Mouse (Mus musculus): Measurements from ENCODE around the gene Fam189b. TPM values are rescaled to one million over a fixed set of nuclear protein-coding genes. Genes with fewer than 3 reads are reported as not detected.
A peak's percentile ranks its signal among the peaks of the same experiment; 100 is the strongest.

Fam189b gene
- total and polyA plus RNA-seq, 2 experiments from 2014 or later = 8.9 to 31.8 TPM

- no peak for TF ChIP-seq CTCF (IDR thresholded peaks at IDR 0.05; ENCODE audit: low read depth)
Observed at GRCm38 (mm10) chr3:89177242-89178106, 5.5 kb upstream of the Fam189b start, which contains the start of gene Scamp3. Gene Scamp3, plus strand, starts transcription at chr3:89177473.

GRCm38 (mm10) chr3:89178107-89178385, 4.9 kb upstream of the Fam189b start:
- no peak for ATAC-seq
- 8% methylated on average over 6 of the region's 6 CpGs for WGBS

More at GRCm38 (mm10) chr3:89177242-89178106, 5.5 kb upstream of the Fam189b start, which contains the start of gene Scamp3:
- Histone ChIP-seq H3K4me2 (ENCODE audit: low read depth) (peak within 1 kb of the TSS; percentile 78), H3K4me3 (ENCODE audit: low read depth, low read length) (peak within 1 kb of the TSS; percentile 72), H3K4me1 (ENCODE audit: insufficient read depth) (peaks cover 8% of the 10 kb centered on the region), H3K27me3 (ENCODE audit: insufficient read depth, low read length) (no peaks in the 10 kb centered on the region), H3K9me3 (ENCODE audit: low read length) (no peaks in the 10 kb centered on the region), H3K27ac (ENCODE audit: low read depth, low read length) (peak within 1 kb of the TSS; percentile 64), H3K9ac (peak within 1 kb of the TSS; percentile 70), H3K36me3 (ENCODE audit: insufficient read depth) (peaks cover 70% of the 10 kb centered on the region)
- ATAC-seq = peak; percentile 99
- peak; percentile 97 for DNase-seq
- WGBS = under 1% methylated on average over 43 of the region's 43 CpGs

GRCm38 (mm10) chr3:89179056-89179455, 3.9 kb upstream of the Fam189b start:
- no peak overlapping the region for H3K27ac ChIP-seq (ENCODE audit: low read depth, low read length)
- H3K36me3 ChIP-seq (ENCODE audit: insufficient read depth) = peaks cover 58% of the 10 kb centered on the region
- H3K4me1 ChIP-seq (ENCODE audit: insufficient read depth) = peaks cover 14% of the 10 kb centered on the region
- H3K9ac ChIP-seq = no peak overlapping the region
- TF ChIP-seq CTCF (IDR thresholded peaks at IDR 0.05; ENCODE audit: low read depth) = no peak
- no peak overlapping the region for H3K4me3 ChIP-seq (ENCODE audit: low read depth, low read length)
- H3K27me3 ChIP-seq (ENCODE audit: insufficient read depth, low read length) = no peaks in the 10 kb centered on the region
- DNase-seq = no peak
- WGBS = 91% methylated on average over 11 of the region's 11 CpGs
- no peak for ATAC-seq
- H3K9me3 ChIP-seq (ENCODE audit: low read length) = no peaks in the 10 kb centered on the region
- H3K4me2 ChIP-seq (ENCODE audit: low read depth) = no peak overlapping the region

More at GRCm38 (mm10) chr3:89178107-89178385, 4.9 kb upstream of the Fam189b start:
- Histone ChIP-seq H3K36me3 (ENCODE audit: insufficient read depth) (peaks cover 68% of the 10 kb centered on the region), H3K27ac (ENCODE audit: low read depth, low read length) (no peak overlapping the region), H3K9me3 (ENCODE audit: low read length) (no peaks in the 10 kb centered on the region), H3K4me3 (ENCODE audit: low read depth, low read length) (peak overlapping the region; percentile 72), H3K9ac (peak overlapping the region; percentile 70), H3K27me3 (ENCODE audit: insufficient read depth, low read length) (no peaks in the 10 kb centered on the region), H3K4me2 (ENCODE audit: low read depth) (peak overlapping the region; percentile 78), H3K4me1 (ENCODE audit: insufficient read depth) (peaks cover 8% of the 10 kb centered on the region)
- no peak for DNase-seq
- TF ChIP-seq CTCF (IDR thresholded peaks at IDR 0.05; ENCODE audit: low read depth) = no peak

GRCm38 (mm10) chr3:89181749-89182500, 1.0 kb upstream of the Fam189b start:
- peaks cover 23% of the 10 kb centered on the region for H3K4me1 ChIP-seq (ENCODE audit: insufficient read depth)
- ATAC-seq = no peak
- H3K27me3 ChIP-seq (ENCODE audit: insufficient read depth, low read length) = no peaks in the 10 kb centered on the region
- H3K9ac ChIP-seq = no peak overlapping the region
- H3K36me3 ChIP-seq (ENCODE audit: insufficient read depth) = peaks cover 34% of the 10 kb centered on the region
- no peaks in the 10 kb centered on the region for H3K9me3 ChIP-seq (ENCODE audit: low read length)
- no peak overlapping the region for H3K4me2 ChIP-seq (ENCODE audit: low read depth)
- H3K4me3 ChIP-seq (ENCODE audit: low read depth, low read length) = no peak overlapping the region
- peak overlapping the region; percentile 89; the same call in 1 of the 2 replicates for H3K27ac ChIP-seq (ENCODE audit: low read depth, low read length)
- no peak for TF ChIP-seq CTCF (IDR thresholded peaks at IDR 0.05; ENCODE audit: low read depth)
- DNase-seq = no peak
- 95% methylated on average over 27 of the region's 27 CpGs for WGBS

GRCm38 (mm10) chr3:89182531-89183057, 349 bp upstream of the Fam189b start:
- ATAC-seq (0 out of 2 replicates have a peak, but pooled peaks have one; percentile 2), DNase-seq (no peak)
- TF ChIP-seq CTCF (IDR thresholded peaks at IDR 0.05; ENCODE audit: low read depth) = no peak
- peaks cover 23% of the 10 kb centered on the region for H3K4me1 ChIP-seq (ENCODE audit: insufficient read depth)
- peak overlapping the region; percentile 89 for H3K27ac ChIP-seq (ENCODE audit: low read depth, low read length)
- WGBS = 48% methylated on average over 7 of the region's 7 CpGs
- peaks cover 40% of the 10 kb centered on the region for H3K36me3 ChIP-seq (ENCODE audit: insufficient read depth)
- H3K4me3 ChIP-seq (ENCODE audit: low read depth, low read length) = peak overlapping the region; percentile 65
- peak overlapping the region; percentile 85 for H3K9ac ChIP-seq
- no peaks in the 10 kb centered on the region for H3K27me3 ChIP-seq (ENCODE audit: insufficient read depth, low read length)
- peak overlapping the region; percentile 93 for H3K4me2 ChIP-seq (ENCODE audit: low read depth)
- no peaks in the 10 kb centered on the region for H3K9me3 ChIP-seq (ENCODE audit: low read length)

- no peak for TF ChIP-seq CTCF (IDR thresholded peaks at IDR 0.05; ENCODE audit: low read depth)
- 62% methylated on average over 6 of the region's 6 CpGs for WGBS
- Histone ChIP-seq H3K4me3 (ENCODE audit: low read depth, low read length) (peak overlapping the region; percentile 65), H3K36me3 (ENCODE audit: insufficient read depth) (peaks cover 51% of the 10 kb centered on the region), H3K4me1 (ENCODE audit: insufficient read depth) (peaks cover 15% of the 10 kb centered on the region; the same call in 1 of the 2 replicates), H3K27me3 (ENCODE audit: insufficient read depth, low read length) (no peaks in the 10 kb centered on the region), H3K27ac (ENCODE audit: low read depth, low read length) (peak overlapping the region; percentile 89), H3K9ac (peak overlapping the region; percentile 85), H3K4me2 (ENCODE audit: low read depth) (peak overlapping the region; percentile 93), H3K9me3 (ENCODE audit: low read length) (no peaks in the 10 kb centered on the region)
- ATAC-seq (no peak), DNase-seq (peak; percentile 39)
Observed at GRCm38 (mm10) chr3:89183959-89184315, 994 bp downstream of the Fam189b start.

Data from forebrain, postnatal 0 days (tissue).